Mouse (Mus musculus) lung, adult 18-20 months (tissue): ENCODE measurements around the gene Unc5a.

Experiments
- DNase-seq, 2 experiments: peaks; one replicate each; pipeline ENCODE4 v3.0.0; 2022; ENCODE audit warnings: mixed read lengths in 2 of 2

Unc5a gene

GRCm38 (mm10) chr13:55005691-55006414 lies 56.6 kb downstream of the Unc5a start:
- peak in 1 of 2 experiments; percentile 32 for DNase-seq

- DNase-seq, result no peak
Measured at GRCm38 (mm10) chr13:55006415-55006742, 57.2 kb downstream of the Unc5a start.

DNA sequence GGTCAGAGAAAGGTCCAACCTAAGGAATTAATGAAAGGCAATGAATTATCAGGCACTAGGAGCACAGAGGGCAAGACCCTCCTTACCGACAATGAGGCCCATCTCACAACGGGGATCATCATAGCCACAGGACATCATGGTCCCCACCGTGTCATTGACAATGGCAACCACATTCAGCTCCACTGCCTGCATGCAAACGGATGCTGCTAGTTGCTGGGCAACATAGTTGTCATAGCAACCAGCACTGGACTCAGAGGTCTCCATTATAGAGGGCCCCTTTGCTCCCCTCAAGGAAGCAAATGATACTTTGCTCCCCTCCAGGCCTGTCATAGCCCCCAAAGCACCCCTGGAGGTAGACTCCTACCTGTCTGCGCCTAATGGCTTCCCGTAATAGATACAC lies 59.4 kb downstream of the Unc5a start:
- DNase-seq, result no peak

DNA sequence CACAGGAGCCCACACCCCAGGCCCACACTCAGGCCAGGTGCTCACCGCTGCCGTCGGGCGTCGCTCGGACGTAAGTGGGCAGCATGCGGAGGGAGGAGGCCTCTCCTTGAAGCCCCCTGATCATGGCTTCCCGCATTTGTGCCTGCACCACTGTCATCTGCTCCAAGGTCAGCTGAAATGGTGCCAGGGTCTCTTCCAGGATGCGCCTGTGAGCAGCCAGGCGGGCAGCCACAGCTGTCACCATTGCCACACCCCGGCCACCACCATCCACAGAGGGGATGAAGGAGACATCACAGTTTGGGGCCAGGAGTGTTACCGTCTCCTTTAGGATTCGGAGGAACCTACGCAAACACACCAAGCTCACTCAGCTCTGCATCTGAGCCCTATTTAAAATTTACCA lies 61.9 kb downstream of the Unc5a start:
- DNase-seq, result no peak

- no peak for DNase-seq
Measured at GRCm38 (mm10) chr13:55011981-55012478, 62.8 kb downstream of the Unc5a start.

DNA sequence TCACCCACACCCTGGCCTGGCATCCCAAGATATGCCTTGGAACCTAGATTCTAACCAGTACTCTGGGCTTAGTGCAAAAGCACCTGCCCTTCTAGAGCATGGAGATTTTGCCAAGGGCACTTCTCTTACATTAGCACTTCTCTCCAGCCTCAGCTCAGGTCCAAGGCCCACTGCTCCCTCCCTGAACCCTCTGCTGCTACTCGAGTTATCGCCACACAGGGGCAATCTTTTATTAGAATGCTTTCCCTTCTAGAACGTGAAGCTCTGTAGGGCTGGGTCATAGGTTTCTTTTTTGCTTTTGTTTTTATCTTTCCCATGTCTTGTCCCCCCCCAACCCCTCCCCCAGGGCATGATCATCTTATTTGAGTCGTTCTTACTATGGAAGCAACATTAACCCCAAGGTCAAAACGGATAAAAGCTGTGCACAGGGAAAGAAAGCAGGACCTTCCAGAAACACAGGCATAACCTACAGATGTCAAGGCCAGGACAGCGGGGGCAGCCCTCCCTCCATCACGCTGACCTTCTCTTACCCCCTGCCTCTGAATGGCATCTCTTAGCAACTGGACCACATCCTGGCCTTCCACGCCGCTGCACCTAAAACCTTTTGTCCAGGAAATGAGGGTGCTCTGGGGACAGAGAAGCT lies 64.6 kb downstream of the Unc5a start:
- no peak for DNase-seq

GRCm38 (mm10) chr13:55014451-55014850 lies 65.2 kb downstream of the Unc5a start:
- no peak for DNase-seq

- no peak for DNase-seq
Measured at GRCm38 (mm10) chr13:55017154-55017897, 68.1 kb downstream of the Unc5a start.

DNA sequence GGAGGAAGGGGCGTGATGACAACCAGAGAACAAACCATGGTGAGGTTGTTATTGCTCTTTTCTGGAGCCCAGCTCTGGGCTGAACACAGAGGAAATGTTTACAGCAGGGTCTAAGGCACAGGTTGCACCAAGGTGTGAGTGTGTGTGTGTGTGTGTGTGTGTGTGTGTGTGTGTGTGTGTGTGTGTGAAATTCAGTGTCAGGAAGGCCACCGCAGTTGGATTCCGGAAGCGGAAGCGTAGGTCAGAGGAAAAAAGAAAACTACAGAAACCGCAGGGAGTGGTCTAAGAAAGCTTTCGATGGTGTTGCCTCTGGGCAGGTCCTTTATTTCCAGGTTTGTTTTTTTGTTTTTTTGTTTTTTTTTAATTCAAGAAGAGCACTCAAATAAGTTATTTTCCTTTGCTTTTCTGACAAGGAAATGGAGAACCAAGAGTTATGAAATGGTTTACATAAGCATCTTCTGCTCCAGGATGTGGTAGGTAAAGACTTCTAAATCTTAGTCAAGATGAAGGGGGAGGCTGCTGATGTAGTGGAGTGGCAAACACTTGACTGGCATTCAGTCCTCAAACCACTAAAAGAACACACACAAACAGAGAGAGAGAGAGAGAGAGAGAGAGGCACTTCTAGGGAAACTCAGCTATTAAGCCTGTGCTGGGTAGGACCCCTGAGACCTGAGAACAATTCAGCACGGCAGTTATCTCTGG lies 68.8 kb downstream of the Unc5a start:
- no peak for DNase-seq

- DNase-seq, result no peak
Measured at GRCm38 (mm10) chr13:55018700-55019099, 69.5 kb downstream of the Unc5a start.

DNA sequence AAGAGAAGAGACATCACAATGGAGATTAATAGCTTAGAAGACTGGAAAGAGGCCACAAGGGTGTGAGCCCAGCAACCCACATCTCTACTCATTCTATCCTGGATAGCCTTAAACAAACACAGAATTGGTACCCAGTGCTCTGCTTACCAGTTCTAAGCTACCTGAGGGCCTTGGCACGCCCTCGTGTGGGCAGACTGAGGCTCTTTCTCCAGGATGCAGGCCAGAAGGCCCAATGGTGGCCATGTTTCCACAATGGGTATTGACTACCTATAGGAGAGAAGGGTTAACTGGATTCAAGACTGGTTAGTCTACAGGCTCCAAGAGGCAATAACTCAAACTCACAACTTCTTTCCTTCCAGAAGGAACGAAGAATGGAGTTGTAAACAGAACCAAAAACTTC lies 70.0 kb downstream of the Unc5a start:
- DNase-seq, result no peak

- no peak for DNase-seq
Measured at GRCm38 (mm10) chr13:55020051-55020450, 70.8 kb downstream of the Unc5a start.

DNA sequence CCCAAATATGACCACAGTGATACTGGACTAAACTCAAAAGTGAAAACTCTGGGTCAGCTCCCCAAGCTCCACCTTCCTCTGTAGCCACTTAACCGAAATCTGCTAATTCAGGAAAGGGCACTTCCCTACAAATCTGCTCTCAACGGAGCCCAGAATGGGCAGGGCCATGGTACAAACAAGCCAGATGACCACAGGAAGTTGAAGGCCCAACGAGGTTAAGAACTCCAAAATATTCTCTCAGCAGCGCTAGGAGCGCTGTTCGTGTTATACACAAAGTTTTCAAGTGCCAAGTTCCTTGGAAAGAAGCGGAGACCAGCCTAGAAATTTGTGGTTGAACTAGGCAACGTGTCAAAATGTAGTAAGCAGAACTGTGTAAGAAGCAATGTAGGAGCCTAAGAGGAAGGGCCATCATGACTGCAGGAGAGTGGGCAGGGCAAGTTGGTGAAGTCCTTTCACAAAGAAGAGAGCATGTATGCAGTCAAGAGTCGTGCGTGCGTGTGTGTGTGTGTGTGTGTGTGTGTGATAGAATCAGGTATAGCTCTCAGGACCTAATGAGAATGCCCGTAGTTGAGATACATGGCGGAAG lies 72.1 kb downstream of the Unc5a start, which contains the start of gene Hk3:
Gene Hk3 (minus strand): TSS at position 192 of the 586 bp plus-strand sequence.
- DNase-seq, result peak; percentile 38 to 45

DNA sequence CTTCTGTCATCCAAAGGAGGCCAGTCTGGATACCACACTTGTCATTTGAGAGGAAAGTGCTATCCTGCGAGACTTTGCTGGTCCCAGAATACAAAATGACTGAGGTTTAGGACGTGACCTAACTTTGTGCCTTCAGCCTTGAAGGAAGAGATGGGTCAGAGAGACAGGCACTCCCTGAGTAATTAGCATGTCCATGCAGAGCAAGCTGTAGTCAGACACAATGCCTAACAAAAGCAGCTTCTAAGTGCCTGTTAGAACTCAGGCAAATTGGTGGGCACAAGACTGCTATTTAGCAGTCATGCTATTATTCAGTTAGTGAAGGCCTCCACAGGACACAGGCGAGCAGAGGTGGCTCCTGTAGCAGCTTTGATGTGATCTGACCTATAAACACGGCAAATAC lies 73.0 kb downstream of the Unc5a start:
- no peak for DNase-seq

- peak in 1 of 2 experiments; percentile 17 for DNase-seq
Measured at GRCm38 (mm10) chr13:55022715-55023114, 73.5 kb downstream of the Unc5a start.

GRCm38 (mm10) chr13:55024215-55024614 lies 75.0 kb downstream of the Unc5a start:
- DNase-seq, result no peak

DNA sequence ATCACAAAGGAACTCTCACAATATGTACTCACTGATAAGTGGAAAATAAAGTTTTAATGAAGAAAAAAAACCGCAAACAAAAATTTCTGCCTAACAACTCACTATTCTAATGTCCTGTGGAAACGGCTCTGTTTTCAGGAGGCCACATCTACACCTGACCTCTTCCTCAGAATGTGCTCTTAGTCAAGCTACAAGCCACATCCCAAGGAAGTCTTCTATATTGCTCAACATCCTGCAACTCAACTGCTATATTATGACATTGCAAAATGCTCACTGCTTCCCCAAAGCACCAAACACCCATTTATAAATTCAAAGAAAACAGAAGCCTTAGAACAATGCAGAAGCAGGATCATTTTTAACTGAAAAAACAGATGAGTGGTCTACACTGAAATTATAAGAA lies 90.8 kb downstream of the Unc5a start:
- DNase-seq, result no peak

- no peak for DNase-seq
Measured at GRCm38 (mm10) chr13:55047706-55048105, 98.5 kb downstream of the Unc5a start.
